Mouse (Mus musculus): ENCODE measurements around the gene Myo9a.

GRCm38 (mm10) chr9:59701094-59701493, 49.6 kb upstream of the Myo9a start:
- TF ChIP-seq CTCF (IDR thresholded peaks at IDR 0.05; ENCODE audit: control insufficient read depth, insufficient read depth, low read length): no peak
- no peak for TF ChIP-seq POLR2A (IDR thresholded peaks at IDR 0.05; ENCODE audit: borderline replicate concordance, control insufficient read depth, low read depth, low read length)

Data from bone marrow, adult 2 months (tissue).